Mouse (Mus musculus) gastrocnemius, postnatal 14 days (tissue): ENCODE results near the gene Hapln2. TPM values are rescaled to one million over a fixed set of nuclear protein-coding genes. Genes with fewer than 3 reads are reported as not detected.
A peak's percentile ranks its signal among the peaks of the same experiment; 100 is the strongest.

ENCODE experiments used
- DNase-seq: peaks from one replicate; pipeline ENCODE4 v3.0.0; 2021; ENCODE audit warnings: mixed read lengths
- intact Hi-C: fragments of 180-260 bp; cut with DNase I; formaldehyde crosslinking; loops from one replicate; pipeline ENCODE4 v1.15.1; 2025; ENCODE audit warnings: low total_unique reads
- long read RNA-seq, 2 experiments: library from polyadenylated mRNA; stranded (forward); transcript quantifications; one replicate each; pipeline ENCODE4 v2.0.0; 2021
- total RNA-seq, 2 experiments: library from RNA; stranded (reverse); gene quantifications; 2 replicates each; pipeline ENCODE4 v1.2.3; 2021

The Hapln2 gene
- under 1 TPM in 1 of 2 experiments, not detected in 1; 0.13 TPM for total RNA-seq
- long read RNA-seq, experiment 1: 0 reads
- long read RNA-seq, experiment 2: 0 reads

GRCm38 (mm10) chr3:88027434-88028186 is at the start of gene Hapln2:
Gene Hapln2, minus strand, starts transcription at chr3:88027583.
- intact Hi-C loops: no loop called here
- DNase-seq: no peak

GRCm38 (mm10) chr3:88074766-88075165 is 47.4 kb upstream of the Hapln2 start:
- intact Hi-C loops: no loop called here
- no peak for DNase-seq

GRCm38 (mm10) chr3:88074351-88074750 is 47.0 kb upstream of the Hapln2 start:
- intact Hi-C loops: no loop called here
- no peak for DNase-seq

- DNase-seq: no peak
- intact Hi-C loops: loop anchor here (2.0 kb wide), 1 partner anchor 63 kb away; no protein-coding TSS in a partner anchor
These were observed 46.2 kb upstream of the Hapln2 start for GRCm38 (mm10) chr3:88073631-88074030.

DNA sequence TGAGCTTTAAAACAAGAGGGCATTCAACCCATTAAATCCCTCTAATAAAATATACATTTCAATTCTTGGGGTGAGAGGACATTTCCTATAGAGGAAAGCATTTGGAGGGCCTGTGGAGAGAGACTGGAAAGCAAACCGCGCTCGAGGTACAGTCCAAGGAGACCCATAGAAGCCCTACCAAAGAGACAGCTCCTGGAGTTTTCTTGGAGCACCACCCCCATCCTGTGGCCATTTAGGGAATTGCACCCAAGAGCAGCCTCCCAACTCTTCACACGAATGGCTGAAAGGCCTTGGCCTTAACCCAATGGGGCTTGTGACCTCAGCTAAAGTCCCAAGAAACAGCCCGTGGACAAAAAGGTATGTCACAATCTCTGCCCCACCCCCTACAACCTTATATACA is 44.4 kb upstream of the Hapln2 start:
- DNase-seq: peak; percentile 82
- intact Hi-C loops: loop anchor here (2.0 kb wide), 1 partner anchor 61 kb away; no protein-coding TSS in a partner anchor

GRCm38 (mm10) chr3:88068386-88068785 is 41.0 kb upstream of the Hapln2 start:
- no peak for DNase-seq
- intact Hi-C loops: no loop called here

GRCm38 (mm10) chr3:88057902-88058696 is 30.7 kb upstream of the Hapln2 start, which contains the start of gene Naxe:
Gene Naxe, minus strand, starts transcription at chr3:88058495.
- intact Hi-C loops: loop anchor here (10.0 kb wide), 1 partner anchor 113 kb away; the partner anchor contains the start of gene Crabp2
- peak; percentile 87 for DNase-seq

- DNase-seq: no peak
- intact Hi-C loops: loop anchor here (10.0 kb wide), 1 partner anchor 112 kb away; the partner anchor contains the start of gene Crabp2
These were observed 29.6 kb upstream of the Hapln2 start for GRCm38 (mm10) chr3:88057030-88057429.

DNA sequence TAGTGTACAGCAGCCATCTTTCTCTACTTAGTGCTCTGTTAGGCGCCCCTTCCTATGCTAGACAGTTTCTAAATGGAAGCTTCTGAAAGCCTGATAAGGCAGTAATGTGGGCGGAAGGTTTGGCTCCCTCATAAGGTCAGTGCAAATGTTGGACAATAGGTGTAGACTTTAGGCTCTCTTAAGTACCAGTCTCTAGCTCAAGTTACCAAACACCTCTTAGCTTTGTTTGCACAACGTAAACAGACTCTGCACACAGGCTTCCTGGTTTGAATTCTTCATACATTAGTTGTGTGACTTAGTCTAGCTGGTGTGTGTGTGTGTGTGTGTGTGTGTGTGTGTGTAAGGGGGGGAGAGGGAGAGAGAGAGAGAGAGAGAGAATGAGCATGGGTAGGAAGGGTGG is 22.1 kb upstream of the Hapln2 start:
- no peak for DNase-seq
- intact Hi-C loops: no loop called here

DNA sequence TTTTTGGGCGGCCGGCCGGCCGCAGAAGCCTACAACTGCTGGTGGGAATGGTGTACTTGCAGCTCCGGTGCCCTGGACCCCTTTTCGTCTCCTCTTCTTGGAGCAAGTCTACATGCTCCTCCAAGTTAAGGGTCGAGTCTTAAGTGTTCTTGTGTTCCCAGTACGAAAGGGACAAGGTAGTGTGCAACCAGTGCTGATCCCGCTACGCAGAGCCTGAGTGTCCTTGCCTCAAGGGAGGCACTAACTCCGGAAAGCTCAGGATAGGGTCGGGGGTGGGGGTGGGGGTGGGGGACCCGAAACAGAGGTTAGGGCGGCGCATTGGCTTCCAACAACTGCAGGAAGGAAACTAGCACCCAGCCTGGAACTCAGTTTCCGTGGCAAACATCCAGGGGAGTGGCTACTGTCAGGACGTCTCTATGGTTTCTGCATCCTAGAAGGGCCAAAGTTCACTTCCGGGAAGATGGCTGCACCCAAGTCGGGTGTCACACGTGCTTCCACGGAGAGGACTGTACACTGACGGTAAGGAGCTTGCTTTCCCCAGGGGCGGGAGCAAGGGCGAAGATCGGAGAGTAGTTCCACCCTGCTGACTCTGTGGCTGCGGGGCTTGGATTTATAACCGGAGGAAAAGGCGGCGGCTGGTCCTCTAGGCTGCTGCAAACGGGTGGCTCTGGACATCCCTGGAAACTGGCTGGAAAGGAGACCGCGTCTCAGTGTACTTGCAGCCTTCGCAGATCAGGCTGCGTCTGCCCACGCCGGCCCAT is 15.5 kb upstream of the Hapln2 start, which contains the start of gene Gpatch4:
TSS of gene Gpatch4 (plus strand) at position 448 of the 761 bp plus-strand sequence.
- intact Hi-C loops: no loop called here
- DNase-seq: peak; percentile 84

- intact Hi-C loops: no loop called here
- no peak for DNase-seq
These were observed 8.3 kb upstream of the Hapln2 start for GRCm38 (mm10) chr3:88035561-88036293.

GRCm38 (mm10) chr3:88033506-88033905 is 6.1 kb upstream of the Hapln2 start:
- intact Hi-C loops: no loop called here
- DNase-seq: no peak

- DNase-seq: no peak
- intact Hi-C loops: no loop called here
These were observed 3.4 kb upstream of the Hapln2 start for GRCm38 (mm10) chr3:88030608-88031395.

- no peak for DNase-seq
- intact Hi-C loops: no loop called here
These were observed 560 bp downstream of the Hapln2 start for GRCm38 (mm10) chr3:88026823-88027222.

DNA sequence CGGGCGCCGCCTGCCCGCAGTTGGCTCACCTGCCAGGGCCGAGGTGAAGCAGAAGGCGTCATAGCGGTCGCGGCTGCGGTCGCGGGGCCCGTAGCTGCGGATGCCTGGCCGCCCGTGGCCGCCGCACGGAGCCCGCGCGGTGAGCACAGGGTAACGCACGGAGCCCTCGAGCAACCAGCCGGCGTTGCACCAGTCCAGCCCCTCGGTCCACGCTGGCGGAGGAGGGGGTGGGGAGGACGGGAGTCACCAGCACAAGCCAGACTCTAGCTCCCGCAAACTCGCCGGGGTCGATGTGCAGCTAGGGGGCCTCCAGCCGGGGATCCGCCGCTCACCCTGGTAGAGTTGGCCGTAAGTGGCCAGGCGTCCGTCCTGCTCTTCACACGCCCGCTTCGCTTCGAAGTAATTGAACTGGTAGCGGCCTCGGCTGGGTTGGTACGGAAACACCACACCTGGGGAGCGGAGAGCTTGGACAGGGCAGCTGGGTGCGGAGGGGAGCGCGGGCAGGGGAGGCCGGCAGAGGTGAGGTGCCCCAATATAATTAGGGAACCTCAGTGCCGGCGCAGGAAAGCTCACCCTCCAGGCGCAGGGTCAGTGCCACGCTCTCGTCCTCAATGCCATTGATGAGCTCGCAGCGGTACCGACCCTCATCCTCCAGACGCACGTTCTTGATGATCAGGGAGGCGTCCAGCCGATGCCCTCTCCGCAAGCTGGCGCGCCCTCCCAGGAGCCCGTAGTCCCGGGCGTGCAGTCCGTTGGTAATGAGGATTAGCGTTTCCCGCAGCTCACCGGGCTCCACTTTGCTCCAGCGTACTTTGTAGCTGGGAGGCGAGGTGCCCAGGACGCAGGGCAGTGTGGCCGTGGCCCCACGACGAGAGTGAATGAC is 4.0 kb downstream of the Hapln2 start:
- DNase-seq: no peak
- intact Hi-C loops: no loop called here

DNA sequence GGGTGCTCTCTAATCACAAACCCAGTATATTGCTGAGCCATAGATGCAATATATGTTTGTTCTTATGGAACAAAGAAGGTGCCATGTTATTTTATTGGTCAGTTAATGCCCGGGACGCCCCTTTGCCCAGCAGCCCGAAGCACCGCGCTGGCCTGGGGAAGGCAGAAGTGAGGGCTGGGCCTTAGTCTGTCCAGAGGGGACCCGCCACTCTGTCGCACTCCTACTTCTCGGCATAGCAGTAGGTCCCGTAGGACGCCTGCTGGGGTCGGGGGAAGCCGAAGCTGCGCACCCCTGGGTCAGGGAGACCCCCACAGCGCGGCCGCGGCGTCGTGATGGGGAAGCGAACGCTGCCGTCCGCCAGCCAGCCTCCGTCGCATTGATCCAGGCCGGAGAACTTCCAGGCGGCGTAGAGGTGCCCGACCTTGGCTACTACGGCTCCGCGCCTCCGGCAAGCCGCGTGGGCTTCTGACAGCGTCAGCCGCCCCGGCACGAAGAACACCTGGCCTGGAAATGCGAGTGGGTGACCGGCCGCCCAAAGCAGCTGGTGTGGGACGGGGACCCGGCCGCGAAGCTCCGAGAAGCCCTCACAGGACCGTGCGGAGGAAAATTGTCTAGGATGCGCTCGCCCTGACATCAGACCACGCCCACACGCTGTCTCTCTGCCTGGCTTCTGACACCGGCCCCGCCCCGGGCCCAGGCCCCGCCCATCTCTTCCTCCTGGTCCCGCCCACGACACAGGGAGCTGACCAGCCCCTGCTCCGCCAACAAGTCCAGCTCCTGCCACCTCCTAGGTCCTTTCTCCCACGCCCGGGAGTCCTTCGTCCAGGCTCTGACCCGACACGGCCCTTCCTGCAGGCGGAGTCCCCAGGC is 4.8 kb downstream of the Hapln2 start:
- peak; percentile 85 for DNase-seq
- intact Hi-C loops: no loop called here
